Mouse (Mus musculus) liver, adult 2 months (tissue): ENCODE data around the gene H2-T23. TPM values are rescaled to one million over a fixed set of nuclear protein-coding genes. Genes with fewer than 3 reads are reported as not detected.

Source experiments
- DNase-seq: peaks from one replicate; pipeline ENCODE4 v3.0.0-alpha.2; 2011; ENCODE audit warnings: low read depth, low spot score; ENCODE audit errors: extremely low read depth
- H3K27ac ChIP-seq: fragments of 200-500 bp; replicated peaks from 2 replicates; pipeline ENCODE4 v1.5.1; 2012; ENCODE audit warnings: low read depth, mild to moderate bottlenecking, control low read depth, inconsistent platforms, low read length; ENCODE audit not compliant: insufficient read depth
- H3K27me3 ChIP-seq: fragments of 200-500 bp; 2 replicates; pipeline ENCODE4 v1.6.1; 2012; ENCODE audit warnings: mild to moderate bottlenecking, moderate library complexity, low read length, inconsistent platforms; ENCODE audit not compliant: control insufficient read depth, insufficient read depth
- H3K36me3 ChIP-seq: fragments of 200-500 bp; 2 replicates; pipeline ENCODE4 v1.6.1; 2012; ENCODE audit warnings: low read length, inconsistent platforms; ENCODE audit not compliant: control insufficient read depth, insufficient read depth
- H3K4me1 ChIP-seq: fragments of 200-500 bp; 2 replicates; pipeline ENCODE4 v1.6.1; 2011; ENCODE audit warnings: low read length; ENCODE audit not compliant: control insufficient read depth, insufficient read depth
- H3K4me3 ChIP-seq: fragments of 200-500 bp; 2 replicates; pipeline ENCODE4 v1.5.1; 2011; ENCODE audit warnings: low read depth, mild to moderate bottlenecking, control low read depth, low read length, moderate library complexity; ENCODE audit not compliant: insufficient read depth
- H3K79me2 ChIP-seq: fragments of 200-500 bp; 2 replicates; pipeline ENCODE4 v1.6.1; 2012; ENCODE audit warnings: inconsistent platforms, mild to moderate bottlenecking, low read length, moderate library complexity; ENCODE audit not compliant: control insufficient read depth, insufficient read depth
- H3K9ac ChIP-seq: fragments of 200-500 bp; 2 replicates; pipeline ENCODE4 v1.6.1; 2012; ENCODE audit warnings: low read depth, mild to moderate bottlenecking, control low read depth, inconsistent platforms, low read length
- CTCF ChIP-seq: fragments of 200-500 bp; IDR thresholded peaks from 2 replicates; pipeline ENCODE4 v1.5.1; 2011; ENCODE audit warnings: low read depth, low read length, control low read depth
- POLR2A ChIP-seq: fragments of 200-500 bp; IDR thresholded peaks from 2 replicates; pipeline ENCODE4 v1.6.1; 2011; ENCODE audit warnings: low read length, control low read depth; ENCODE audit not compliant: insufficient read depth; ENCODE audit errors: extremely low read depth
- WGBS: fragments of 180-500 bp; shearing (Covaris S2); methylation state at CpG from one replicate; pipeline ENCODE4 v1.1.7; 2018; 5-methylcytosine and 5-hydroxymethylcytosine counted together
- polyA plus RNA-seq: library from polyadenylated mRNA; depleted of rRNA; stranded (reverse); fragments of >200 nt; gene quantifications from 2 replicates; pipeline ENCODE4 v1.2.3, GENCODE M21; 2012
- total RNA-seq: library from RNA; depleted of rRNA; stranded (reverse); fragments of >200 nt; gene quantifications from 2 replicates; pipeline ENCODE4 v1.2.3, GENCODE M21; 2014

H2-T23 gene
- total and polyA plus RNA-seq, 2 experiments = 291 to 492 TPM

DNA sequence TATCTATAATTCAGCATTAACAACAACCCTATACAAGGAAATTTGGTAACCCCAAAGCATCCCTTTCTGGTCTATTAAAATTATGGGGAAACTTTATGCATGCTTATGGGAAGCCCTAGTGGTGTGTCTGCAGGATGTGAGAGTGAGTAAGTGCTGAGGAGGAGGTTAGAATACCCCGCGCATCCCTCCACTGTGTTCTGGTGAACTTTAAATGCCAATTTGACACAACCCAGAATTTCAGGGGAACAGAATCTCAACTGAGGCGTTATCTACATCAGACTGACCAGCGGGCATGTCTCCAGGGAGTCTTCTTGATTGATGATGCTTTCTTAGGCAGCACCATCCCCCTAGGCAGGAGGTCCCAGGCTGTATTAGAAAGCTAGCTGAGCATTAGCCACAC lies 6.8 kb downstream of the H2-T23 start:
- WGBS = 77% methylated on average over 4 of the region's 4 CpGs
- Histone ChIP-seq H3K4me1 (peaks cover 15% of the 10 kb centered on the region), H3K79me2 (no peaks in the 10 kb centered on the region), H3K4me3 (no peak overlapping the region), H3K27ac (no peak overlapping the region), H3K9ac (no peak overlapping the region), H3K36me3 (no peaks in the 10 kb centered on the region), H3K27me3 (no peaks in the 10 kb centered on the region)
- DNase-seq = no peak
- no peak for TF ChIP-seq POLR2A
- no peak for TF ChIP-seq CTCF

DNA sequence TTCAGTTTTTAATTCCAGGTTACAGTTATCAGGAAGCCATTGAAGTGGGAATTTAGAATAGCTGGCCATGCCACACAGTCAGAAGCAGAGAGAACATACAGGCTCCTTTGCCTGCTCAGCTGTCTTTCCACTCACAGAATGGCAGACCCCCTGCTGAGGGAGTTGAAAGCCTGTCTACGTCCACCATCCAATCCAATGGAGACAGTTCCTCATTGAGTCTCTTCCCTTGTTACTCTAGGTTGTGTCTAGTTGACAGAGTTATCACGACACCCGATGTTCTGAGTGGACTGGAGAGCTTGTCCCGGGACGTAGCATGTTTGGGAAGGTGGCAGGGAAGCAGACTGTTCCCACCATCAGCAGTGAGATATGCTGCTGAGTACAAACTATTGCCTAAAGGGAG lies 7.5 kb downstream of the H2-T23 start:
- Histone ChIP-seq H3K4me3 (no peak overlapping the region), H3K27me3 (no peaks in the 10 kb centered on the region), H3K36me3 (no peaks in the 10 kb centered on the region), H3K27ac (no peak overlapping the region), H3K9ac (no peak overlapping the region), H3K4me1 (peaks cover 11% of the 10 kb centered on the region), H3K79me2 (no peaks in the 10 kb centered on the region)
- WGBS = 77% methylated on average over 5 of the region's 5 CpGs
- TF ChIP-seq CTCF (no peak), POLR2A (no peak)
- DNase-seq = no peak

- H3K9ac ChIP-seq = no peak overlapping the region
- peak overlapping the region; percentile 29 for H3K27ac ChIP-seq
- H3K36me3 ChIP-seq = no peaks in the 10 kb centered on the region
- H3K27me3 ChIP-seq = no peaks in the 10 kb centered on the region
- 39% methylated on average over 9 of the region's 9 CpGs for WGBS
- no peaks in the 10 kb centered on the region for H3K79me2 ChIP-seq
- peaks cover 9% of the 10 kb centered on the region for H3K4me1 ChIP-seq
- TF ChIP-seq CTCF = no peak
- no peak for TF ChIP-seq POLR2A
- H3K4me3 ChIP-seq = no peak overlapping the region
- peak; percentile 30 for DNase-seq
These were observed 8.7 kb downstream of the H2-T23 start for GRCm38 (mm10) chr17:36023710-36024654.

GRCm38 (mm10) chr17:36022922-36023321 lies 9.7 kb downstream of the H2-T23 start:
- Histone ChIP-seq H3K79me2 (no peaks in the 10 kb centered on the region), H3K4me3 (no peak overlapping the region), H3K9ac (no peak overlapping the region), H3K27ac (peak overlapping the region; percentile 42), H3K4me1 (peaks cover 9% of the 10 kb centered on the region), H3K27me3 (no peaks in the 10 kb centered on the region), H3K36me3 (no peaks in the 10 kb centered on the region)
- no peak for DNase-seq
- no peak for TF ChIP-seq POLR2A
- TF ChIP-seq CTCF = no peak
- 96% methylated on average over 6 of the region's 6 CpGs for WGBS

DNA sequence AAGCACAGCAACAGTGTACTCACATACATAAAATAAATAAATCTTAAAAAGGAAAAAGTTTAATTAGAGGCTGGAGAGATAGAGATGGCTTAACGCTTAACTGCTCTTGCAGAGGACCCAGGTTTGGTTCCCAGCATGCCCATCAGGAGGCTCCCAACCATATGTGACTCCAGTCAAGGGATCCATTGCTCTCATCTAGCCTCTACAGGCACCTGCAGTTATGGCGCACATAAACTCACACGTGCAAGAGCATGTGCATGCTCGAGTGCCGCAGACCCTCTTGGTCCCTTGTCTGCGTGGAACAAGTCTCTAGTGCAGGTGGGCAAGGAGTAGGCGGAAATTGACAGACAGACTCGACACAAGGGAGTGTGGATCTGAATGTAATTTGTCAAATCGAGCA lies 10.6 kb downstream of the H2-T23 start:
- H3K9ac ChIP-seq = no peak overlapping the region
- WGBS = 96% methylated on average over 9 of the region's 9 CpGs
- H3K27ac ChIP-seq = no peak overlapping the region
- H3K36me3 ChIP-seq = no peaks in the 10 kb centered on the region
- no peak for DNase-seq
- H3K4me3 ChIP-seq = no peak overlapping the region
- peaks cover 9% of the 10 kb centered on the region for H3K4me1 ChIP-seq
- H3K27me3 ChIP-seq = no peaks in the 10 kb centered on the region
- H3K79me2 ChIP-seq = no peaks in the 10 kb centered on the region
- no peak for TF ChIP-seq CTCF
- no peak for TF ChIP-seq POLR2A

- Histone ChIP-seq H3K79me2 (no peaks in the 10 kb centered on the region), H3K27ac (peak overlapping the region; percentile 72), H3K4me1 (peaks cover 9% of the 10 kb centered on the region), H3K4me3 (no peak overlapping the region), H3K9ac (no peak overlapping the region), H3K36me3 (no peaks in the 10 kb centered on the region), H3K27me3 (no peaks in the 10 kb centered on the region)
- 93% methylated on average over 1 of the region's 1 CpGs for WGBS
- DNase-seq = no peak
- TF ChIP-seq CTCF (no peak), POLR2A (no peak)
These were observed 11.3 kb downstream of the H2-T23 start for GRCm38 (mm10) chr17:36021309-36021708.
